9 mouse cellular contexts compared by ENCODE assay signal in the genomic region with DNA sequence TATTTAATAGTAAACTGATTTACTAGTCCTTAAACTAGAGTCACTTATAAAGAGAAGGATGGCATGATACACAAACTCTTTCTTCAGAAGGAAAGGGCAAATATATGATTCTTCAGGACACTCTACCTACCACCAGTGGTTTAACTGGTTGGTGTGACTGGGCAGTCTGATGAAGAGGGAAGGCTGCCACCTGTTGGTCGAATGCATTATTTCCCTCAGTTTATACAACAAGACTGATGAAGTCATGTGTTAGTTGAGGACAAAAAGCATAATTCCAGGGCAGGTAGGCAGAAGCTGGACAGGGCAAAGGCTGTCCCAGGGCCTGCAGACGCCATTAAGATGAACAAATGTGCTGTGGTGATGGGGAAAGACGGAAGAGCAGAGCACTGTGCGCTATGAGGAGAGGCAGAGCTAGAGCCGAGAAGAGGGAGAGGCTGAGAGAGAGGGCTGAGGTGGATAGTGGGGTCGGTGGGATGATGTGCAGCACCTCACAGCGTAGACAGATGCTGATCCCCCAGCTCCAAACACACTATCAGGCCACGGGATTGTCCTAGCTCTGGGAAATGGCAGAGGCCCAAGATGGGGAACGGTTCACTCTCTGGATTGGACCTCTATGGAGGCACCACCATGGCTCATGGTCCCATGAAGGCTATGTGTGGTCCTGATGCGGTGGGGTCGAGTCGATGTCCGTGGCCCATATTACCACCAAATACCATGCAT. TPM values are rescaled to one million over a fixed set of nuclear protein-coding genes. Genes with fewer than 3 reads are reported as not detected.
DNase-seq lines count a peak whose midpoint lies in the region; ATAC-seq and TF ChIP-seq lines count a peak whose summit lies in the region.
"Had no signal": no experiment of that assay in that cellular context is flagged by ENCODE, and none has a peak within 500 bp of the region (broad histone marks: within the 10 kb centered on the region; RNA-seq: fewer than 3 reads in every experiment).

No protein-coding gene starts in this region.

- peaks cover 9% of the 10 kb centered on the region for H3K36me3 ChIP-seq in hindbrain, embryonic 14.5 days (replicated peaks; ENCODE audit: control insufficient read depth, insufficient read depth)
- peaks cover 8% of the 10 kb centered on the region; the same call in 1 of the 2 replicates for H3K36me3 ChIP-seq in hindbrain, embryonic 12.5 days
- peaks cover 8% of the 10 kb centered on the region; the same call in 1 of the 2 replicates for H3K36me3 ChIP-seq in midbrain, postnatal 0 days (ENCODE audit: insufficient read depth, low read length)

- peak; percentile 67 for DNase-seq in hindbrain, embryonic 14.5 days (ENCODE audit: low spot score)
- DNase-seq in CD8-positive naive resting alpha-beta T cell, adult 2 months (ENCODE audit: low read depth in 2 of 2, low spot score in 2 of 2): peak; percentile 47 to 73
- peak; percentile 81 for DNase-seq in brain, adult 2 months (ENCODE audit: low read depth, low spot score)
- peak; percentile 53 for DNase-seq in fibroblast of lung, adult 2 months (ENCODE audit: low read depth)
- peak; percentile 58 for DNase-seq in layer of hippocampus, adult 9-11 months
- peak; percentile 71 for DNase-seq in midbrain, postnatal 0 days (ENCODE audit: low spot score)
- DNase-seq in thymus, postnatal 4 days: peak; percentile 81

- no peak overlapping the region for H3K9ac ChIP-seq in hindbrain, embryonic 14.5 days
- H3K9ac ChIP-seq in hindbrain, embryonic 12.5 days: no peak overlapping the region
- H3K9ac ChIP-seq in midbrain, postnatal 0 days (replicated peaks; ENCODE audit: low read length, poor library complexity, severe bottlenecking): no peak overlapping the region
- H3K9ac ChIP-seq: embryonic facial prominence, embryonic 15.5 days had no signal

- no peaks in the 10 kb centered on the region for H3K9me3 ChIP-seq in hindbrain, embryonic 14.5 days (ENCODE audit: control insufficient read depth, low read length)
- H3K9me3 ChIP-seq in hindbrain, embryonic 12.5 days (replicated peaks): no peaks in the 10 kb centered on the region
- no peaks in the 10 kb centered on the region for H3K9me3 ChIP-seq in midbrain, postnatal 0 days (ENCODE audit: low read length)
- H3K9me3 ChIP-seq: embryonic facial prominence, embryonic 15.5 days had no signal

- no peak overlapping the region for H3K27ac ChIP-seq in hindbrain, embryonic 14.5 days
- H3K27ac ChIP-seq in hindbrain, embryonic 12.5 days: no peak overlapping the region
- no peak overlapping the region for H3K27ac ChIP-seq in midbrain, postnatal 0 days (ENCODE audit: low read depth, low read length)
- H3K27ac ChIP-seq: embryonic facial prominence, embryonic 15.5 days had no signal

- H3K4me1 ChIP-seq in hindbrain, embryonic 14.5 days (replicated peaks; ENCODE audit: control insufficient read depth, insufficient read depth, low read length): no peaks in the 10 kb centered on the region
- peaks cover 3% of the 10 kb centered on the region; the same call in 1 of the 2 replicates for H3K4me1 ChIP-seq in hindbrain, embryonic 12.5 days
- H3K4me1 ChIP-seq in midbrain, postnatal 0 days (ENCODE audit: insufficient read depth, low read length): no peaks in the 10 kb centered on the region

- WGBS in hindbrain, embryonic 14.5 days: 65% methylated on average over 13 of the region's 13 CpGs
- 66% methylated on average over 13 of the region's 13 CpGs for WGBS in hindbrain, embryonic 12.5 days
- WGBS in midbrain, postnatal 0 days: 65% methylated on average over 13 of the region's 13 CpGs

- no peak overlapping the region for H3K4me3 ChIP-seq in hindbrain, embryonic 14.5 days (replicated peaks; ENCODE audit: low read length)
- no peak overlapping the region for H3K4me3 ChIP-seq in hindbrain, embryonic 12.5 days
- H3K4me3 ChIP-seq in midbrain, postnatal 0 days (ENCODE audit: low read depth, low read length): no peak overlapping the region
- H3K4me3 ChIP-seq: embryonic facial prominence, embryonic 15.5 days had no signal

- peak; percentile 83 for TF ChIP-seq CTCF in midbrain, postnatal 0 days (IDR thresholded peaks at IDR 0.05)

- no peak for ATAC-seq in hindbrain, embryonic 14.5 days (ENCODE audit: low FRiP score)
- no peak for ATAC-seq in hindbrain, embryonic 12.5 days (ENCODE audit: low FRiP score)
- no peak for ATAC-seq in midbrain, postnatal 0 days (ENCODE audit: low FRiP score)

- H3K4me2 ChIP-seq in hindbrain, embryonic 14.5 days (replicated peaks): no peak overlapping the region
- no peak overlapping the region for H3K4me2 ChIP-seq in hindbrain, embryonic 12.5 days (replicated peaks)
- no peak overlapping the region for H3K4me2 ChIP-seq in midbrain, postnatal 0 days (ENCODE audit: low read depth, low read length, poor library complexity, severe bottlenecking)
- H3K4me2 ChIP-seq: embryonic facial prominence, embryonic 15.5 days had no signal

- peaks cover 18% of the 10 kb centered on the region for H3K27me3 ChIP-seq in hindbrain, embryonic 14.5 days (ENCODE audit: control insufficient read depth, insufficient read depth, low read length)
- H3K27me3 ChIP-seq in hindbrain, embryonic 12.5 days: peaks cover 28% of the 10 kb centered on the region
- H3K27me3 ChIP-seq in midbrain, postnatal 0 days (ENCODE audit: insufficient read depth, low read length): peaks cover 15% of the 10 kb centered on the region
- H3K27me3 ChIP-seq: embryonic facial prominence, embryonic 15.5 days had no signal

RNA-seq across cellular contexts. Expression of a gene that starts 2.3 kb away (rescaled TPM):
- 1.8 and 2.9 TPM in 2 replicates for polyA plus RNA-seq in hindbrain, embryonic 14.5 days (2014; fragmentation: Nextera tagmentation; extraction: Ambion mirVana)
- 4.1 and 5.3 TPM in 2 replicates for polyA plus RNA-seq in hindbrain, embryonic 12.5 days (2016; fragmentation: Nextera tagmentation; extraction: Ambion mirVana)
- total RNA-seq in midbrain, postnatal 0 days (2014; rRNA removed): 0.94 and 2.0 TPM in 2 replicates
- 1.6 and 2.1 TPM in 2 replicates for polyA plus RNA-seq in midbrain, postnatal 0 days (2015; fragmentation: Nextera tagmentation; extraction: Ambion mirVana)

RNA-seq across cellular contexts. Expression of a gene that starts 43.3 kb away (rescaled TPM):
- 36.9 and 40.2 TPM in 2 replicates for polyA plus RNA-seq in hindbrain, embryonic 14.5 days (2014; fragmentation: Nextera tagmentation; extraction: Ambion mirVana)
- polyA plus RNA-seq in hindbrain, embryonic 12.5 days (2016; fragmentation: Nextera tagmentation; extraction: Ambion mirVana): 28.3 and 32.6 TPM in 2 replicates
- 35.1 and 47.7 TPM in 2 replicates for total RNA-seq in midbrain, postnatal 0 days (2014; rRNA removed)
- polyA plus RNA-seq in midbrain, postnatal 0 days (2015; fragmentation: Nextera tagmentation; extraction: Ambion mirVana): 54.7 and 56.1 TPM in 2 replicates
